Mouse (Mus musculus) retina, postnatal 1 day (tissue): ENCODE results near the gene Akap13.
"Not testable (repeated sequence)": the region's sequence is repeated elsewhere in the genome, so short reads cannot be mapped to it uniquely, and the experiment has no call there.

Source experiments
- DNase-seq: peaks from one replicate; pipeline ENCODE4 v3.0.0-alpha.2; 2012

The Akap13 gene

DNA sequence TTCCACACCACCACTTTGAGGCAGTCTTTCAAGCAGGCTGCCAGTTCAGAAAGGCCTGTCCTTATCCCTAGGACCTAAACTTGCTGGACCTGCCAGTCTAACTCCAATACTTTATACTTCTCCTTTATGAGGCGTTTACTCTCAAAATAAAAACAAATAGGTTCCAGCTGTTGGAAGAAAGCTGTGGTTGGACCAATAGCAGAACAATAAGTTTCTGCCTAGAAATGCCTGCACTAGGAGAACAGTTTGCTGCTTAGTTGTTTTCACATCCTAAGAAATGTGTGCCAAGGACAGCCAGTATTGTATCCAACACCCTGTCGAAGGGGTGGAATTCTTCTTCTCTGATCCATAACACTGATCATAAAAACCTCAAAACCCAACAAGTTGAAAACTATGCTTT lies 276.6 kb downstream of the Akap13 start:
- DNase-seq: no peak

DNA sequence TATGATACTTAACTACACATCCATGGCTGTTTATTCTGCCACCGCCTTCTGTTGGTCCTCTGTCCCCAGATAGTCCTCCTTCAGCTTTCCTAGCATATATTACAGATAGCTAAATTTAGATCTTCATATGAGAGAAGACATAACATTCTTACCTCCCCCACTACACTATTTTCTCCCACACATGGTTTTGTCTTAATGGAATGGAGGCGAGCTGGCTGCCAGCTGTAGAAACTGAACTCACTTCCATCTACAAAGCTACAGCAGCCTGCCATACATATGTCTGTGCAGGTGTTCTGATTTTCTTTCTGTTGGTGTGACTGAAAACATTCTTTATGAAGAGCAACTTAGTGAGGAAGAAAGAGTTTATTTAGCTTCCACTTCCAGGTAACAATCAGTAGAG lies 277.8 kb downstream of the Akap13 start:
- DNase-seq: no peak

DNA sequence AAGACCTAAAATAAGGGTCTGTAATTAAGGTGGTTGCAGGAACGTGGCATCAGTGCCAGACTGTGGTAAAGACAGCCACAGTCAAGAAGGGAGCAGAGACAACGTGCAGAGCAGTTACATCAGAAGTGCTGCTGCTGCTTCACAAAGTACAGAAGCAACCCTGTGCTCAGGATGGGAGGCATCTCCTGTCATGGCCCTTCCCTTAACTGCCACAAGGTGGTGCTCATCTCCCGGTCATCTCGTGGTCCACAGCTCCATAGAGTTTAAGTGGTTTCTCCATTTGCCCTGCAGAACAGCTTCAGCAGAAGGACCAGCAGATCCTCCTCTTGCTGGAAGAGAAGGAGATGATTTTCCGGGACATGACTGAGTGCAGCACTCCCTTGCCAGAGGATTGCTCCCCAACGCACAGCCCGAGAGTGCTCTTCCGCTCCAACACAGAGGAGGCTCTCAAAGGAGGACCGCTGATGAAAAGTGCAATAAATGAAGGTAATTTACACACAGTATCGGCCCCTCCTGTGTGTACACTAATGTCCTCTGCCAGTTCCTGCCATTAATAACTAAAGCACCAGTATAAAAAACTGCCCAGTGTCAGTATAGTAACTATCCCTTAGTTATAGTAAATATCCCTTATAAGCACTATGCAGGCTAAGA lies 283.9 kb downstream of the Akap13 start:
- peak; percentile 77 for DNase-seq

DNA sequence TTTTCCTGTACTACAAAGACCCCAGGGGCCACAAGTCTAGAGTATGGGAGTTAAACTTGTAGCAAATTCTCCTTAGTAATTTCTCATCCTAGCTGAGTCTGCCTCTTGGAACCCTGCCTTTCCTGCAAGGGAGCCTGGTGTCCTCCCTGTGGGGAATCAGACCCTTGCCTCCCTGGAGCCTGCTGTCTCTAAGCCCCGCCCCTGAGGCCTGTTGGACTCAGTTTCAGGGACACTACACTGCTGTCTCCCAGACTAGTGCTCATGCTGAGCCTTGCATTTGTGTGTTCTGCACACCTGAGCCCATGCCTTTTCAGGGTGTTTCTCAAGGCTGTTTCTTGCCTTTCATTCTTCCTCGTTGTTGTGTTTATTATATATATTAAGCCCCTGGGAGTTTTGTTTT lies 289.2 kb downstream of the Akap13 start:
- no peak for DNase-seq

DNA sequence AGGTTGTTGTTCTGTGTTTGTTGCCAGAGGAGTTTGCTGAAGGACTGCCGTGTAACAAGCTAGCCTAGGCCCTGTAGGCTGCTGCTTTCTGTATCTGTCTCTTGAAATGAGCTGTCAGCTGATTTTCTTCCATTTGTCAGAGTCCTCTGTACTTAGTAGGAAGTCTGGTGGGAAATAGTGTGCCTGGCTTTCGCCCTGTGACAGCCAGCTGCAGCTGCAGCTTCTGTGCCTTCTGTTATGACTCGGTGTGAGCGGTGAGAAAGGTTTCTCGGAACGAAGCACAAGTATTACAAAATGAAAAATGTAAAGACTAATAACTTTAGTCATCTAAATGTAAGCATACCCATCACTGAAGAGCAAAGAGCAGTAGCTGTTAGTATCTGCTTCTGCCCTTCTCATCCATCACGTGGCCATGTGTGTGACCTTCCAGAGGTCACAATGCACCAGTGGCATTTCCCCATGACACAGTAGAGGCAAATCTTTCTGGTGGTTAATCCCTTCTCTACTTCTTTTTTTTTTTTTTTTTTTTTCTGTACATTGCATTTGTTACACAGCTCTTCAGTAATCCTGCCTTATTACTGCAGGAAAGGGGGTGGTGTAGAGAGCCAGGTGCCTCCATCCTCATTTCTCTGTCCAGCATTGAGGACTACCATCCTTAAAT lies 289.8 kb downstream of the Akap13 start:
- no peak for DNase-seq

DNA sequence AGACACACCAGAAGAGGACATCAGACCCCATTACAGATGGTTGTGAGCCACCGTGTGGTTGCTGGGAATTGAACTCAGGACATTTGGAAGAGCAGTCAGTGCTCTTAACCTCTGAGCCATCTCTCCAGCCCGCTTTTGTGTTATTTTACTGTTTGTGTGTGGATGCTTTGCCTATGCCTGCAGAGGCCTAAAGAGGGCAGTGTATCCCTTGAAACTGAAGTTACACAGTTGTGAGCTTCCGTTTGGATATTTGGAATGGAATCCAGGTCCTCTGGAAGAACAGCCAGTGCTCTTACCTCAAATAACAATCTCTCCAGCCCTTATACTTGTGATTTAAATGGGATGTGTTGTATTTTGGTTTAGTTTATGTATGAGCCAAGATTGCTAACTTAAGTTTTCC lies 290.6 kb downstream of the Akap13 start:
- peak; percentile 22 for DNase-seq

DNA sequence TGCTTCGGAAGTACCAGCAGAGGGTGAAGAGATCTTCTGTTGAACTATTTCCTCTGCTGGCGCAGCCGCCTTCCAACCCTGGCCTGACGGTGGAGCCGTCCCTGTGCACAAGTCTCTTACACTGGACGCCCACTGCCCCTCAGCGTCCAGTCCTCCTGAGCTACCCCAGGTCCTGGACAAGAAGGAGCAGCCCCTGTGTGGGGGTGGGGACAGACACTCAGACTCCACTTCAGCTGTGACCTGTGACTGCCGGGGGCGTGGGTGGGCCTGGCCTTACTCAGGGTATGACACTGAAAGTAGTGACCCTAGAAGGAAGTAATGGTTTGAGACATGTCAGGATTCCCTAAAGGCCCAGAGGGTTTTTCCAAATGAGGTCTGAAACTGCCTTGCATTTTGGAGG lies 295.2 kb downstream of the Akap13 start:
- no peak for DNase-seq

DNA sequence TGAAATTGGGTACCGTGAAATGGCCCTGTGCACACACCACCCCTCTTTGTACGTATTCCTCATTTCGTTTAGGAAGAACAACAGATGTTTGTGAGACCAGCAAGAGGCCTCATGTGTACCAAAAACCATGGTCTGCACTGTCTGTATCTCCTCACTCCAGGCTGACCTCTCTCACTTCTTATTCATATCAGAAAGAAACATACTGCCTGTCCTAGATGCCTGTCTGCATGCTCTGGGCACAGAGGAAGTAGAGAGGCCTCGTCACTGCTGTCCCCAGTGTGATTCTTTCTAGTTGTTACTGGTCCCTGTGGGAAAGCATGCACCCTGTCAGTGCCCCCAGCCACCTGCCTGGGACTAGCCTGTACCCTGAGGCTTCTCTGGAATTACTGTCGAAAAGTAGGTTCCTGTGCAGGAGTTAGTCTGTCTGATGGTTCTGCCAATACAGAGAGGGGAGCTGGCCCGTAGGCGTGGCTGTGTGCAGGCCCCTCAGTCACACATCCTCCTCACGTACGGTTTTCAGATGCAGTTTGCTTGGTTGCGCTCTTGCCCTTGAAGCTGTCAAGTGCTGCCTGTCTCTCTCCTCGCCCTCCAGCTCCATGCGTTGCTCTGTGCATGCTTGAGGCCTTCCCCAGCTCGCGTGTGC lies 295.9 kb downstream of the Akap13 start:
- DNase-seq: no peak

DNA sequence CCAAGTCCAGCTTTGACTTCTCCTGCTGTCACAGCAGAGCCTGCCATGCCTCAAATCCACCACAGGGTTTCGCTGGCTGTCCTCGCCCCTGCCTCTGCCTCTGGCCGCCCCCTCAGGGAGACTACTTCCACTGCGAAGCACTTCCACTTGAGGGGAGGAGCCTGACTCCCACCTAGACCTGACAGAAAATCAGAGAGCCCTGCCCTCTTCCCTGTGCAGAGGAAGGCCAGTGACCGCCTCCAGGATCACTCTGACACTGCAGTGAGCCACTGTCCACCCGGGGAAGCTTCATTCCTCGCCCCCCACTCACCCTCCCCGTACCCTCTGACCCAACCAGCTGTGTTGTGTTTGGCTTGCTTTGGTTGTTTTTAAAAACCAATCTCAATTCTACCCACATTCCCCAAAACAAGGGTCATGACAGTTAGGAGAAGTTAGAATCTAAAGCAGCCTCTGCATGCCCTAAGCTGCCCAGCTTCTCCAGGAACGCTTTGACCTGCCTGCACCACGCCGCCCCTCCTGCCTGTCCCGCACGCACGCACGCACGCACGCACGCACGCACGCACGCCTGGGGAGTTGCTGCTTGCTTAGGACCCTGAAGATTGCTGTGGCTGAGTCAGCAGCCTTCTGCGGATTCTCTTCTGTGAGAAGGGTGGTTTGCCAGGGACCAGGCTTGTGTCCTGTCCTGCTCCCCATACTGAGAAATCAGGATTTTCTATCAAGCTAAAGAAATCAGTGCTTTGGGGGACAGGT lies 297.3 kb downstream of the Akap13 start:
- no peak for DNase-seq

DNA sequence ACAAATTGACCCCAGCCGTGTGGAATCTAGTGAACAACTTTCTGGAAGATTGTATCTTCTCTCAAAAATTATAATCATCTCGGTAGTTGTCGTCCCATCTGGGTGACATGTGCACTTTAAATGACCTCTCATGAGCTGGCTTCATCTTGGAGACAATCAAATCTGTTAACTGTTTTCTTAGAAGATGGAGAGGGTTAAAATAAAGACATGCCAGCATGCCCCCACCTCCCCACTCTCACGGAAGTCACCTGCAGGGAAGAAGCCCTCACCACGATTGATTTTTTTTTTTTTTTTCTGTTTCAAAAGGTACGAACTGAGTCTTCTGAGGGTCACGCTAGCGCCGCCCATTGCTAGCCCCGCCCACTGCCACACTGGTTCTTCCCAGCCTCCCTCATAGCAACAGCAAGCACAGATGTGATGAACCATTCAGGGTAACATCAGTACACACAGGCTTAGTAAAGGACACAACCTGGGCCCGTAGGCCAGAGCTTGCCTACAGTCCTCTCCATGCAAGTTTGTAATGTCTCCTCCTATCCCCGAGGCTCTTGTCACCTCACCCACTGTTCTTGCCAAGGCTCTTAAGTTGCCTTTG lies 298.0 kb downstream of the Akap13 start:
- no peak for DNase-seq

DNA sequence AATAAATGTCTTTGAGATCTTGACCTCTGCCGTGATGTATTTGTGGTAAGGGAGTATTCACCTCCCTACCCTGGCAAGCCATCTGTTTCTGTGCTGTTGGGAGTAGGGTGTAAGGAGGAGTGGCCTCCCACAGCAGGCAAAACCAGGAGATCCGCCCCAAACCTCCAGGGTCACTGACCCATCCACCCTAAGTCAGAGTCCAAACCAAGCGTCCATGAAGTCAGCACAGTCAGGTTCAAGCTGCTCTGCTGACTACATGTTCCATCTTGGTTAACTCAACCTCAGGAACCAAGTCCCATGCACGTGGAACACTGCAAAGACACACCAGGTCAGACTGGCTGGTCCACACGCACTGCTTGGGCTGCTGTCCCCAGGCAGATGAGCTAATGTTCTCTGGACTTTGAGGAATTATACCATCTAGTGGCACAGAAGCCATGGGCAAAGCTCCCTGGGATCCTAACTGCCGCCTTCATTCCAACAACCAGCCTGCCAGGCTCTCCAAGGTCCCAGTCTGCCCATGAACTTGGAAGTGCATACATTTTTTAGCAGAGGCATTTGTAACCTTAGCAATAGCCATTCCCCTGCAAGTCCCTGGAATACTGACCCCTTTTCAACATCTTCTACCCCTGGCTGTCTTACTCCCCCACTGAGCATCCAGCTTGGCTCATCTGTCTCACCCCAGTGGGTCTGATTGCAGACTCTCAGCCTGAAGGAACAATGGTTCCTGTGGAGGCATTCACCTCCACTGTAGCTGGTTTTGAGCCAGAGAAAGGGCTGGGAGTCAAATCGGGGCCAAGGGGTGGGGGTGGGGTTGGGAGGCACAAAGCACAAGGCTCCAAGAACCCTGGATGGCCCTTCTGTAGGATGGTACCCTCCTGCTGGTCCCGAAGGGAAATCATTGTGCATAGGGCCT lies 299.5 kb downstream of the Akap13 start:
- DNase-seq: peak; percentile 27

DNA sequence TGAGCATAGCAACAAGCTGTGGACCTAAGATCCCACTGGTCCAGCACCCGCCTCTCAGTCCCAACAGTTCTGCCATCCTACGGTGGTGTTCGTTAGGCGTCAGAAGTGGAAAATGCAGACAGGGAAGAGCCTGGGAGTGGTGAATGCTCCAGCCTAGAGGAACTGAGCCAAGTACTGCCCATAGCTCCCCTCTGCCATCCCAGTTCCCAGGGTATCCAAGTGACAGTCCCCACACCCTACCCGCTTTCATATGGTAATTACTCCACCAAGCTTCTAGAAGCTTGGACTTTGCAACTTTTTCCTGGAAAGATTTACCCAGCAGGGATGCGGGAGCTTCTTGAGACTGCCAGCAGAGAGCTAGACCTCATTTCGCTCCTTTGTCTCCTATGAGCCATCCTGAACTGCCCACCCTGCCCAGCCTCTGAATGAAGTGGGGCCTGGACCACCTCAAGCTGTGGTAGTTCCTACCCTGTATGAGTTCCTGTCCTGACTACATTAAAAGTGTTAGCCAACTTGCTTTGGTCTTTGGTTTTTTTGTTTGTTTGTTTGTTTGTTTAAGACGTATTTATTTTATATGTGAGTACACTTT lies 300.6 kb downstream of the Akap13 start:
- DNase-seq: no peak

DNA sequence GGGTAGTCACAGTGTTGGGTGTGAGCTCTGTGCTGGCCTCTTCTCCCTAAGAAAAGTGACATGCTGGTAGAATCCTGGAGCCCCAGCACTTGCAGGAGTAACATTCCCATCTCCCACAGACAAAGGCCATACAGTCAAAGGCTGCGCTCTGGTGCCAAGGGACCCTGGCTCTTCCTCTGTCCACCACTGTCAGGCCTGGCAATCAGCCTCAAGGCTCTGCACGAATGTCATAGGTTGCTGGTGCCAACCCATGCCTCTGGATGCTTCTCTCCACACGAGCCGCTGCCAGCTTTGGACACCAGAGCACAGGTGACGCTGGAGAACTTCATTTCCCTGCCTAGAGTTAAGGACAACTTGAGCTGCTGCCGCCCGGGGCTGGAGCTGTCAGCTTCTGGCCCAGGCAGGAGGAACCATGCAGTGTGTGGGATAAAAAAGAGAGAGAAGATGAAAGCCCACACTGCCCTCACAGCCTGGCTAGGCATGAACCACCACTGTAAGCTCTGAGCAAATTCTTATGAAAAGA lies 304.7 kb downstream of the Akap13 start:
- no peak for DNase-seq

DNA sequence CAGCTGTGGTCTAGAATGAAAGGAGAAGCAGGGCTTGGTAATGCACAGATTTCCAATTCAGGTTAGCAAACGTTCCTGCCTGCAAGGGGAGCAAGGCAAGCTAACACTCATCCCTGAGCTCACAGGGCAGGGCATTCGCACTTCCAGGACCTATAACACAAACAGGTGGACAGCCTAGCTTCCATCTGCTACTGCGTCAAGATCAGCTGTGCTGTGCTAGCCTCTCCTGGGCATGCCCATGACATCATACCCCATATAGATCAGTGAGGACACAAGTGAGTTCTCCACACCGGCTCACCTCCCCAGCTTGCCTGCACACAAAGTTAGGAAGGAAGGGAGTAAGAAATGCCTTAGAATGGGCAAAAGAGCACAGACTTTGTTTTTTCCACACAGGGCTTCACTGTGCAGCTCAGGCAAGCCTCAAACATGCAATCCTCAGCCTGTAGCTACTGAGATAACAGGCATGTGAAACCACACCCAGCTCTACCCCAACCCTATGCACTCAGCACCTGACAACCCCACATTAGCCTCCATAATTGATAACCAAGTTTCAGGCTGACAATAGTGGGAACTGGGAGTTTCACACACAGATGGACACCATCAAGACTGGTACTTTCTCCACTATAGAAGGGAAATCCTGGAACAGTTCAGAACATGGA lies 305.5 kb downstream of the Akap13 start:
- DNase-seq: not testable (repeated sequence)

DNA sequence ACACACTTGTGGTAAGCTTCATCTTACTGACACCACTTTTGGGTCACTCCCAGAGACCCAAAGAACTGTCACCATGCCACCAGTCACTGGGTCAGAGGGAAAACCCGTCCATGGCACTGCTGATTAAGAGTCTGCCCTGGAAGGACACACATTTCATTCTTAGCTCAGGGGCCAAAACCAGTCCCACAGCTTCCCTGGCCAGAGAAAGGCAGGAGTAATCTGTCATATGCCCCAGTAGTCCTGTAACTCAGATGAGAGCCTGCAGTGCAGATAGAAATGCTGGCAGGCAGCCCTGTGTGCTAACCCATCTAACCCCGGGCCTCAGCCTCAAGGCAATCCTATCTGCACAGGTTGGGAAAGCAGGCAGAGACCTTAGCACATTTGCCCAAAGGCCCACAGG lies 306.9 kb downstream of the Akap13 start:
- not testable (repeated sequence) for DNase-seq

DNA sequence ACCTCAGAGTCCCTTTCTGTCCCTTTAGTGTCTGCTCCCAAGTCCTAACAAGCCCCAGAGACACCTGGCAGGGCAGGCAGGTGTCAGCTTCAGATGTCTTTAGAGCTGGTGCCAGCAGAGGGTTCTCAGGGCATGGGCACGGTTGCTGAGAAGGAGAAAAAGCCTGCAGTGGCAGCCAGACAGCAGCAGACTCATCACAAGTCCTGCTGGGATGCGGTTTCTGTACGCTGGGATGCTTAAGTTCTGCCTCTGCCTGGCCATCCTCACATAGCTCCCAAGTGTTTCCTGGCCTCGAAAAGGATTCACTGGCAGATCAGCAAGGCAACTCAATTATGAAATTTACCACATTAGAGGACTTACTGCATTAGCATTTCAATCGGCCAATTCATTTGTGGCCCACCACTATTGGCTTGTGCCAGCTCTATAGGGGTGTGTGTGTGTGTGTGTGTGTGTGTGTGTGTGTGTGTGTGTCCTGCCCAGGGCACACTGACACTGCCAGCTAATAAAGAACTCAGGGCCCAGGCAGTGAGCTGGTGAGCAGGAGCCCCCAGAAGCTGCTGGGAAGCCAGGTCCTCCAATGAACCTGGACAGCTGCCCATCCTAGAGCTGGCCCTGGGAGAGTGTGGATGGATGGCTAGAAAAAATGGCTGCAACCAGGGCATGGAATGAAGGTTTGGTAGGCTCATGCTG lies 311.9 kb downstream of the Akap13 start:
- DNase-seq: not testable (repeated sequence)

DNA sequence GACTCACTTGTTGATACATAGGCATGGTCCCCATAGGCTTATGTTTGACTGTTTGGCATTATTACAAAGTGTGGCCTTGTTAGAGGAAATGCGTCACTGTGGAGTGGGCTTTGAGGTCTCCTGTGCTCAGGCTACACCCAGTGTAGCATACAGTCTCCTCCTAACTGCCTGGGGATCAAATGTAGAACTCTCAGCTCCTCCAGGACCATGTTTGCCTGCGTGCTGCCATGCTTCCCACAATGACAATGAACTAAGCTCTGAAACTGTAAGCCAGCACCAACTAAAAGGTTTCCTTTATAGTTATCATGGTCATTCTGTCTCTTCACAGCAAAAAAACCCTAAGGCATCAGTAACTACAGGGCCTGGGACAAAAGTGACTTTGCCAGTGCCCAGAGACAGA lies 312.8 kb downstream of the Akap13 start:
- DNase-seq: no peak

DNA sequence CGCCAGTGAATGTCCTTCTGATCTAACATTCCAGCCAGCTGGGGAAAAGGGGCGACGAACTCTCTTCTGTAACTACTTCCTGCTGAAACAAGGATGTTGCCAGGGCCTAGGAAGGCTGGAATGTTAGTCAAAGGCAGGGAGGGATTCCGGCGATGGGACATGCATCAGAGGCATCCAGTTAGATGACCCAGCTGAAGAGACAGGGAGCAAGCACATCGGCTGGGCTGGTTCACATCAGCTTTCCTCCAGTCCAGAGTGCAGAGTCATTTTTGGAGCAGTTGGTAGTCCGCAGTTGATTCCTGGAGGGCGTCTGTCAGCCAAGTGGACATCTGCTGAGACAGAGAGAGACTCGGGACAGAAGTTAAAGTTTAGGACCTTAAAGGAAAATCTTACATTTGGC lies 314.6 kb downstream of the Akap13 start:
- no peak for DNase-seq

DNA sequence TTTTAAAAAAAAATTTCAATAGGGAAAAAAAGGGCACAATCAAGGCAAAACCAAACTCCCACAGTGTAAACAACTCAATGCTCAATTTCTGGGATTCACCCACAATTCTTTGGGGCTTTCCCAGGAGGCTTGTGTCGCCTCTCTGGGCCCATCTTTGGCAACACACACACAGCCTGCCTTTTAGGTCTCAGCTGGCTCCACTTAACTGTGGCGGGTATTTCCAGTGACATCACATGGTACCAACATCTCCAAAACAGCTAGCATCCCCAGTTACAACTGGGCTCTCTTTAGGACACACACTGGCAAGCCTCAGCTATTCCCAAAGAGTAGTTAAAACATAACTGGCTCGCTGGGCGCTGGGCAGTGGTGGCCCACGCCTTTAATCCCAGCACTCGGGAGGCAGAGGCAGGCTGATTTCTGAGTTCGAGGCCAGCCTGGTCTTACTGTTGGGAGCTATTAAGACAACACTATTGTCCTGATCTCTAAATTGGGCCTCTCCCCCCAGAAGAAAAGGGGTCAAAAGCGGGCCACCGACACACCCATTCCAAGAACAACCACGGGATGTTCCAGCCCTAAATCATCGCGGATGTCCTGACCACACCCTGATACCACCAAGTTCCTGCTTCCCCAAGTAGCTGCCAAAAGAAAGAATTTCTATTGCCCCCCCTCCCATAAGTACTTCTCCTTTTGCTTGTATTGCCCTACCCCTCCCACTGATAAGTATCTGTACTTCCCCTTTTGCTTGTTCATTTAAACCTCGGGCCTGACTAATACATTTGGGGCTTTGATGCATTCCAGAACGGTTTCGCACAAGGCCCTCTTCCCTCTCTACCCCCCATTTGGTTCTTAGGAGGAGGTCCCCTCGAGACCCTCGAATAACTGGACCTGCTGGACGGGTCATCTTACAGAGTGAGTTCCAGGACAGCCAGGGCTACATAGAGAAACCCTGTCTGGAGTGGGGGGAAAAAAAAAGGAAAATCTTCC lies 319.1 kb downstream of the Akap13 start:
- not testable (repeated sequence) for DNase-seq
